Mouse (Mus musculus) testis, adult 2 months (tissue): ENCODE measurements at regions not wholly inside any gene's neighbourhood (a gene's known extent, or its start where the extent isn't known, plus 50 kb on each side); places are given as distances from the start of the nearest gene placed in this dataset.
A peak's percentile ranks its signal among the peaks of the same experiment; 100 is the strongest.

ENCODE experiments used
- H3K27ac ChIP-seq: fragments of 200-500 bp; 2 replicates; pipeline ENCODE4 v1.5.1; 2012; ENCODE audit warnings: low read depth, low read length; ENCODE audit not compliant: control insufficient read depth, insufficient read depth
- H3K27me3 ChIP-seq: fragments of 200-500 bp; 2 replicates; pipeline ENCODE4 v1.6.1; 2012; ENCODE audit warnings: mild to moderate bottlenecking, low read length, moderate library complexity; ENCODE audit not compliant: control insufficient read depth, insufficient read depth
- H3K36me3 ChIP-seq: fragments of 200-500 bp; 2 replicates; pipeline ENCODE4 v1.6.1; 2012; ENCODE audit warnings: mild to moderate bottlenecking, low read length; ENCODE audit not compliant: control insufficient read depth, insufficient read depth
- H3K4me1 ChIP-seq: fragments of 200-500 bp; 2 replicates; pipeline ENCODE4 v1.6.1; 2012; ENCODE audit warnings: low read length; ENCODE audit not compliant: control insufficient read depth, insufficient read depth
- H3K4me3 ChIP-seq: fragments of 200-500 bp; 2 replicates; pipeline ENCODE4 v1.5.1; 2012; ENCODE audit warnings: low read depth, mild to moderate bottlenecking, low read length, moderate library complexity, mixed read lengths; ENCODE audit not compliant: control insufficient read depth
- CTCF ChIP-seq: fragments of 200-500 bp; IDR thresholded peaks from 2 replicates; pipeline ENCODE4 v1.5.1; 2012; ENCODE audit warnings: low read depth, mild to moderate bottlenecking, inconsistent platforms, low read length, moderate library complexity; ENCODE audit not compliant: control insufficient read depth, insufficient read depth, insufficient replicate concordance
- POLR2A ChIP-seq: fragments of 200-500 bp; IDR thresholded peaks from 2 replicates; pipeline ENCODE4 v1.6.1; 2012; ENCODE audit warnings: low read depth, mild to moderate bottlenecking, inconsistent platforms, low read length, moderate library complexity; ENCODE audit not compliant: control insufficient read depth

GRCm38 (mm10) chr13:70978547-70979307 lies 137.1 kb upstream of the Adamts16 start:
- Histone ChIP-seq H3K27ac (no peak overlapping the region), H3K27me3 (no peaks in the 10 kb centered on the region), H3K36me3 (no peaks in the 10 kb centered on the region), H3K4me3 (no peak overlapping the region), H3K4me1 (no peaks in the 10 kb centered on the region)
- TF ChIP-seq CTCF: no peak
- TF ChIP-seq POLR2A: no peak

GRCm38 (mm10) chr13:70969596-70969995 lies 128.0 kb upstream of the Adamts16 start:
- no peak overlapping the region for H3K27ac ChIP-seq
- H3K27me3 ChIP-seq: no peaks in the 10 kb centered on the region
- H3K4me3 ChIP-seq: no peak overlapping the region
- TF ChIP-seq CTCF (no peak), POLR2A (no peak)
- H3K36me3 ChIP-seq: no peaks in the 10 kb centered on the region
- H3K4me1 ChIP-seq: no peaks in the 10 kb centered on the region

GRCm38 (mm10) chr13:70967781-70968180 lies 126.2 kb upstream of the Adamts16 start:
- Histone ChIP-seq H3K4me1 (no peaks in the 10 kb centered on the region), H3K36me3 (no peaks in the 10 kb centered on the region), H3K27ac (no peak overlapping the region), H3K4me3 (no peak overlapping the region), H3K27me3 (no peaks in the 10 kb centered on the region)
- TF ChIP-seq CTCF (no peak), POLR2A (no peak)

GRCm38 (mm10) chr13:70963384-70963783 lies 121.8 kb upstream of the Adamts16 start:
- Histone ChIP-seq H3K4me3 (no peak overlapping the region), H3K27me3 (no peaks in the 10 kb centered on the region), H3K4me1 (no peaks in the 10 kb centered on the region), H3K36me3 (no peaks in the 10 kb centered on the region), H3K27ac (no peak overlapping the region)
- TF ChIP-seq CTCF (peak; percentile 34; the same call in 1 of the 2 replicates), POLR2A (no peak)

DNA sequence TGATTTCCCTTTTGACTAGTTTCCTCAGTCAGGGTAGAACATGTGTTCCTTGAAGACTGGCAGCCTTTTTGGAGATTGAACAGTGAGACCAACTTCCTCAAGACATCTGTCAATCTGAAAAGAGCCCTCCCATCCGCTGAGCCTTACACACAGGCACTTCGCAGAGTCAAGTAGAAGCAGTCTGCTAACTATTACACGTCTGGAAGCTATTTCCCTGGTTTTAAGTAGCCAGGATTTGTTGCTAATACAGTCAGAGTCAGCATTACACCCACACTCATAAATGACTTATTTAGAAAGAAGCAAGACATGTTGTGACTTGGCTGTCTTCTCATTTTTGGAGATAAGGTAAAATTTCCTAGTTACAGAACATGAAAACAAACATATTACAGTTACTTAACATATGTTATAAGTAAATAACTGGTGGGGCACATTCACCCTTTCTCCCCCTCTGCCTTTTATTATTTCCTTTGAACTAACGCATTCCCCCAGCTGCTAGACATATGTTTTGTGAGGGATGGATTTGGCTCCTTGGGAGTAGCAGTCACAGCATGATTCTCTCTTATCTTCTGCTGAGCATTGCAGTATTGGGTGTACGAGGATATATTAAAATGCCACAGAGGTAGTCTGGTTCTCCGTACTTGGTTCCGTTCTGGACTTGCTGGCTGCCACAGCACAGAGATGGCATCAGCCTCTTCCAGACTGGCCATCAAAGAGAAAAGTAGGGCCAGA lies 92.9 kb upstream of the Adamts16 start:
- Histone ChIP-seq H3K4me3 (no peak overlapping the region), H3K4me1 (no peaks in the 10 kb centered on the region), H3K27me3 (no peaks in the 10 kb centered on the region), H3K36me3 (no peaks in the 10 kb centered on the region), H3K27ac (no peak overlapping the region)
- TF ChIP-seq CTCF: no peak
- TF ChIP-seq POLR2A: no peak

DNA sequence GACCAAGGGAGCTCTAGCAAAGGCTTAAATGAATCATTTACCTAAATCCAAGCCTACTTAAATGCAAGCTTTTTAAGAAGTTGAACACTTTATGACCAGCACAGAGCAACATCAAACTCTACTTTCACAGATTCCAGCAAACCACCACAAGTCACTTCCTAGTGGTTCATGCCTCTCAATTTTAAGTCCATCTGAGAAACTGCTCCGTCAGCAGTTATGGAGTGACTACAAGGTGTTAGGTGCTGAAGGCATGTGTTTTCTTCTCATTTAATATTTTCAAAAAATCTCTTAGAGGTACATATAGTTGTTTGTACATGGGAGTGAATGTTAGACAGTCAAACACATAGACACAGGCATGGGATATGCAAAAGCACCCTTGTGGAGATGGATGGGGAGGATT lies 72.2 kb upstream of the Adamts16 start:
- H3K4me1 ChIP-seq: no peaks in the 10 kb centered on the region
- TF ChIP-seq CTCF (no peak), POLR2A (no peak)
- no peak overlapping the region for H3K4me3 ChIP-seq
- no peaks in the 10 kb centered on the region for H3K36me3 ChIP-seq
- no peak overlapping the region for H3K27ac ChIP-seq
- no peaks in the 10 kb centered on the region for H3K27me3 ChIP-seq

DNA sequence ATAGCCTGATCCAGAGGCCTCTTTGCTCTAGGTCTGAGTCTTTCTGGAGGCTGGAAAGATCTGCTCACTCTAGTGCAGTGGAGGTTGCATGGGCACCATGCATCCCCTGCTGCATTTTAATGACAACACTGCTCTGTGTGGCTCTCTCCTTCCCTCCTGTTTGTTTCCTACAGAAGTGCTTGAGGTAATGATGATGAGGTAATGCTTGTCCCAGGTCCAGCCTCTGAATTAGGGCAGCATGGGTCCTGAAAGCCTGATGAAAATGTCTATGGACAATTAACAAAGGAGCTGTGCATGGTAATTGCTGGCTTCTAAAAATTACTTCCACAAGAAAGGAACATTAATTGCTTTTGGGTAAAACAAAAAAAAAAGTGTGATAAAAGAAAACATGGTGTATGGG lies 69.3 kb upstream of the Adamts16 start:
- no peak for TF ChIP-seq POLR2A
- TF ChIP-seq CTCF: no peak

GRCm38 (mm10) chr13:70904834-70905233 lies 63.2 kb upstream of the Adamts16 start:
- Histone ChIP-seq H3K27me3 (no peaks in the 10 kb centered on the region), H3K27ac (no peak overlapping the region), H3K36me3 (no peaks in the 10 kb centered on the region), H3K4me3 (no peak overlapping the region), H3K4me1 (no peaks in the 10 kb centered on the region)
- TF ChIP-seq POLR2A (no peak), CTCF (no peak)

More for the DNA sequence above, 69.3 kb upstream of the Adamts16 start:
- Histone ChIP-seq H3K4me1 (no peaks in the 10 kb centered on the region), H3K4me3 (no peak overlapping the region), H3K27me3 (no peaks in the 10 kb centered on the region), H3K36me3 (no peaks in the 10 kb centered on the region), H3K27ac (no peak overlapping the region)
